Mouse (Mus musculus): ENCODE data around the gene Shox2. TPM values are rescaled to one million over a fixed set of nuclear protein-coding genes. Genes with fewer than 3 reads are reported as not detected.

Gene Shox2
- polyA plus RNA-seq (2014; fragmentation: Nextera tagmentation; extraction: Ambion mirVana), result not detected in 2 replicates

GRCm38 (mm10) chr3:66981706-66982105 lies at the start of gene Shox2:
TSS of gene Shox2 (minus strand) at chr3:66981771.
- Histone ChIP-seq H3K4me1 (ENCODE audit: control insufficient read depth, insufficient read depth, low read length) (peaks cover 10% of the 10 kb centered on the region; the same call in 1 of the 2 replicates), H3K9me3 (ENCODE audit: control insufficient read depth, low read depth, low read length) (no peaks in the 10 kb centered on the region), H3K4me2 (replicated peaks; ENCODE audit: low read depth, low read length) (peak within 1 kb of the TSS; percentile 78), H3K36me3 (ENCODE audit: control insufficient read depth, insufficient read depth, low read length) (no peaks in the 10 kb centered on the region), H3K4me3 (ENCODE audit: low read depth, low read length) (peak within 1 kb of the TSS; percentile 41), H3K9ac (replicated peaks; ENCODE audit: low read depth, low read length) (no peak within 1 kb of the TSS), H3K27me3 (ENCODE audit: control insufficient read depth, insufficient read depth, low read length) (peaks cover 47% of the 10 kb centered on the region), H3K27ac (ENCODE audit: low read length) (no peak within 1 kb of the TSS)
- 0% methylated on average over 15 of the region's 15 CpGs for WGBS
- ATAC-seq (ENCODE audit: insufficient number of reproducible peaks, insufficient read depth, low FRiP score, low read depth), result no peak

GRCm38 (mm10) chr3:66996820-66997219 lies 15.2 kb upstream of the Shox2 start:
- Histone ChIP-seq H3K36me3 (ENCODE audit: control insufficient read depth, insufficient read depth, low read length) (peaks cover 7% of the 10 kb centered on the region), H3K4me3 (ENCODE audit: low read depth, low read length) (no peak overlapping the region), H3K9me3 (ENCODE audit: control insufficient read depth, low read depth, low read length) (no peaks in the 10 kb centered on the region), H3K27me3 (ENCODE audit: control insufficient read depth, insufficient read depth, low read length) (no peaks in the 10 kb centered on the region), H3K4me2 (replicated peaks; ENCODE audit: low read depth, low read length) (no peak overlapping the region), H3K27ac (ENCODE audit: low read length) (no peak overlapping the region), H3K9ac (replicated peaks; ENCODE audit: low read depth, low read length) (no peak overlapping the region), H3K4me1 (ENCODE audit: control insufficient read depth, insufficient read depth, low read length) (no peaks in the 10 kb centered on the region)
- 81% methylated on average over 1 of the region's 1 CpGs for WGBS
- ATAC-seq (ENCODE audit: insufficient number of reproducible peaks, insufficient read depth, low FRiP score, low read depth), result no peak

- no peak overlapping the region for H3K27ac ChIP-seq (ENCODE audit: low read length)
- H3K9me3 ChIP-seq (ENCODE audit: control insufficient read depth, low read depth, low read length), result no peaks in the 10 kb centered on the region
- peaks cover 13% of the 10 kb centered on the region for H3K27me3 ChIP-seq (ENCODE audit: control insufficient read depth, insufficient read depth, low read length)
- WGBS, result 5% methylated on average over 1 of the region's 1 CpGs
- peak overlapping the region; percentile 53 for H3K4me2 ChIP-seq (replicated peaks; ENCODE audit: low read depth, low read length)
- H3K4me1 ChIP-seq (ENCODE audit: control insufficient read depth, insufficient read depth, low read length), result peaks cover 6% of the 10 kb centered on the region; the same call in 1 of the 2 replicates
- ATAC-seq (ENCODE audit: insufficient number of reproducible peaks, insufficient read depth, low FRiP score, low read depth), result no peak; the same call in 1 of the 2 replicates
- no peaks in the 10 kb centered on the region for H3K36me3 ChIP-seq (ENCODE audit: control insufficient read depth, insufficient read depth, low read length)
- H3K9ac ChIP-seq (replicated peaks; ENCODE audit: low read depth, low read length), result peak overlapping the region; percentile 71
- peak overlapping the region; percentile 90 for H3K4me3 ChIP-seq (ENCODE audit: low read depth, low read length)
These were observed 4.7 kb upstream of the Shox2 start for GRCm38 (mm10) chr3:66986287-66986560.

GRCm38 (mm10) chr3:66985539-66986286 lies 4.1 kb upstream of the Shox2 start:
- Histone ChIP-seq H3K36me3 (ENCODE audit: control insufficient read depth, insufficient read depth, low read length) (no peaks in the 10 kb centered on the region), H3K27ac (ENCODE audit: low read length) (peak overlapping the region; percentile 55; the same call in 1 of the 2 replicates), H3K27me3 (ENCODE audit: control insufficient read depth, insufficient read depth, low read length) (peaks cover 17% of the 10 kb centered on the region), H3K4me3 (ENCODE audit: low read depth, low read length) (peak overlapping the region; percentile 90), H3K4me1 (ENCODE audit: control insufficient read depth, insufficient read depth, low read length) (peaks cover 10% of the 10 kb centered on the region; the same call in 1 of the 2 replicates), H3K9me3 (ENCODE audit: control insufficient read depth, low read depth, low read length) (no peaks in the 10 kb centered on the region), H3K4me2 (replicated peaks; ENCODE audit: low read depth, low read length) (peak overlapping the region; percentile 53), H3K9ac (replicated peaks; ENCODE audit: low read depth, low read length) (peak overlapping the region; percentile 71)
- under 1% methylated on average over 60 of the region's 60 CpGs for WGBS
- peak; percentile 95 for ATAC-seq (ENCODE audit: insufficient number of reproducible peaks, insufficient read depth, low FRiP score, low read depth)

GRCm38 (mm10) chr3:66983481-66983880 lies 1.9 kb upstream of the Shox2 start:
- Histone ChIP-seq H3K4me3 (ENCODE audit: low read depth, low read length) (no peak overlapping the region), H3K9me3 (ENCODE audit: control insufficient read depth, low read depth, low read length) (no peaks in the 10 kb centered on the region), H3K27me3 (ENCODE audit: control insufficient read depth, insufficient read depth, low read length) (peaks cover 35% of the 10 kb centered on the region), H3K27ac (ENCODE audit: low read length) (no peak overlapping the region), H3K4me2 (replicated peaks; ENCODE audit: low read depth, low read length) (no peak overlapping the region), H3K36me3 (ENCODE audit: control insufficient read depth, insufficient read depth, low read length) (no peaks in the 10 kb centered on the region), H3K9ac (replicated peaks; ENCODE audit: low read depth, low read length) (no peak overlapping the region), H3K4me1 (ENCODE audit: control insufficient read depth, insufficient read depth, low read length) (peaks cover 10% of the 10 kb centered on the region; the same call in 1 of the 2 replicates)
- no peak for ATAC-seq (ENCODE audit: insufficient number of reproducible peaks, insufficient read depth, low FRiP score, low read depth)
- 11% methylated on average over 3 of the region's 3 CpGs for WGBS

- no peak for ATAC-seq (ENCODE audit: insufficient number of reproducible peaks, insufficient read depth, low FRiP score, low read depth)
- WGBS, result under 1% methylated on average over 29 of the region's 29 CpGs
- peaks cover 10% of the 10 kb centered on the region; the same call in 1 of the 2 replicates for H3K4me1 ChIP-seq (ENCODE audit: control insufficient read depth, insufficient read depth, low read length)
- H3K36me3 ChIP-seq (ENCODE audit: control insufficient read depth, insufficient read depth, low read length), result no peaks in the 10 kb centered on the region
- H3K27ac ChIP-seq (ENCODE audit: low read length), result no peak overlapping the region
- H3K4me2 ChIP-seq (replicated peaks; ENCODE audit: low read depth, low read length), result peak overlapping the region; percentile 10; the same call in 1 of the 2 replicates
- peak overlapping the region; percentile 41; the same call in 1 of the 2 replicates for H3K4me3 ChIP-seq (ENCODE audit: low read depth, low read length)
- no peak overlapping the region for H3K9ac ChIP-seq (replicated peaks; ENCODE audit: low read depth, low read length)
- H3K27me3 ChIP-seq (ENCODE audit: control insufficient read depth, insufficient read depth, low read length), result peaks cover 41% of the 10 kb centered on the region
- no peaks in the 10 kb centered on the region for H3K9me3 ChIP-seq (ENCODE audit: control insufficient read depth, low read depth, low read length)
These were observed 775 bp upstream of the Shox2 start for GRCm38 (mm10) chr3:66982181-66982911.

GRCm38 (mm10) chr3:66981101-66981661 lies 390 bp downstream of the Shox2 start, which contains the start of gene Rsrc1:
TSS of gene Rsrc1 (plus strand) at chr3:66981390.
- peaks cover 50% of the 10 kb centered on the region for H3K27me3 ChIP-seq (ENCODE audit: control insufficient read depth, insufficient read depth, low read length)
- peak within 1 kb of the TSS; percentile 78 for H3K4me2 ChIP-seq (replicated peaks; ENCODE audit: low read depth, low read length)
- H3K4me1 ChIP-seq (ENCODE audit: control insufficient read depth, insufficient read depth, low read length), result peaks cover 5% of the 10 kb centered on the region; the same call in 1 of the 2 replicates
- H3K36me3 ChIP-seq (ENCODE audit: control insufficient read depth, insufficient read depth, low read length), result no peaks in the 10 kb centered on the region
- H3K9me3 ChIP-seq (ENCODE audit: control insufficient read depth, low read depth, low read length), result no peaks in the 10 kb centered on the region
- H3K27ac ChIP-seq (ENCODE audit: low read length), result no peak within 1 kb of the TSS
- H3K4me3 ChIP-seq (ENCODE audit: low read depth, low read length), result peak within 1 kb of the TSS; percentile 41
- no peak; the same call in 1 of the 2 replicates for ATAC-seq (ENCODE audit: insufficient number of reproducible peaks, insufficient read depth, low FRiP score, low read depth)
- under 1% methylated on average over 45 of the region's 62 CpGs for WGBS
- no peak within 1 kb of the TSS for H3K9ac ChIP-seq (replicated peaks; ENCODE audit: low read depth, low read length)

Data from stomach, embryonic 14.5 days (tissue).